Mouse (Mus musculus) intestine, embryonic 14.5 days (tissue): ENCODE data around the gene Rassf8. TPM values are rescaled to one million over a fixed set of nuclear protein-coding genes. Genes with fewer than 3 reads are reported as not detected.

Experiments used
- ATAC-seq: fragments of 200-750 bp; cut with Nextera tagmentation; replicated peaks from 2 replicates; pipeline ENCODE4 v1.8.0; 2017; ENCODE audit warnings: low read depth, moderate number of reproducible peaks, moderate TSS enrichment, moderate library complexity; ENCODE audit not compliant: low FRiP score, low TSS enrichment
- DNase-seq: peaks from one replicate; pipeline ENCODE4 v3.0.0-alpha.2; 2018; ENCODE audit warnings: low spot score
- H3K27ac ChIP-seq: fragments of 300-500 bp; sonication (generic); 2 replicates; pipeline ENCODE4 v1.5.1; 2014; ENCODE audit warnings: low read depth, mild to moderate bottlenecking, control low read depth
- H3K27me3 ChIP-seq: fragments of 300-500 bp; sonication (generic); replicated peaks from 2 replicates; pipeline ENCODE4 v1.6.1; 2014; ENCODE audit warnings: low read length, control low read depth; ENCODE audit not compliant: control insufficient read depth, insufficient read depth
- H3K36me3 ChIP-seq: fragments of 300-500 bp; sonication (generic); 2 replicates; pipeline ENCODE4 v1.6.1; 2014; ENCODE audit warnings: low read length, control low read depth; ENCODE audit not compliant: control insufficient read depth, insufficient read depth
- H3K4me1 ChIP-seq: fragments of 300-500 bp; sonication (generic); replicated peaks from 2 replicates; pipeline ENCODE4 v1.6.1; 2014; ENCODE audit warnings: low read length, control low read depth, mixed read lengths; ENCODE audit not compliant: control insufficient read depth, insufficient read depth
- H3K4me2 ChIP-seq: fragments of 300-500 bp; sonication (generic); 2 replicates; pipeline ENCODE4 v1.6.1; 2014; ENCODE audit warnings: low read length
- H3K4me3 ChIP-seq: fragments of 300-500 bp; sonication (generic); 2 replicates; pipeline ENCODE4 v1.5.1; 2014; ENCODE audit warnings: low read depth, low read length, control low read depth, mixed read lengths
- H3K9ac ChIP-seq: fragments of 300-500 bp; sonication (generic); 2 replicates; pipeline ENCODE4 v1.6.1; 2014; ENCODE audit warnings: mild to moderate bottlenecking, low read length
- H3K9me3 ChIP-seq: fragments of 300-500 bp; sonication (generic); 2 replicates; pipeline ENCODE4 v1.6.1; 2016; ENCODE audit warnings: low read length, control low read depth; ENCODE audit not compliant: control insufficient read depth
- WGBS: fragments of 180-500 bp; shearing (Covaris S2); extraction: QIAGEN DNeasy Blood & Tissue Kit; methylation state at CpG from one replicate; pipeline ENCODE4 v1.1.7; 2014; 5-methylcytosine and 5-hydroxymethylcytosine counted together
- polyA plus RNA-seq: library from polyadenylated mRNA; unstranded; fragments of >200 nt; fragmentation: Nextera tagmentation; extraction: Ambion mirVana; gene quantifications from 2 replicates; pipeline ENCODE4 v1.2.1, GENCODE M21; 2014

The Rassf8 gene
- polyA plus RNA-seq, 1 experiment from 2014 or later: 9.1 TPM

GRCm38 (mm10) chr6:145829062-145829835 is 82.7 kb downstream of the Rassf8 start:
- ATAC-seq: no peak
- WGBS: 82% methylated on average over 16 of the region's 16 CpGs
- no peaks in the 10 kb centered on the region; the same call in 1 of the 2 replicates for H3K36me3 ChIP-seq

GRCm38 (mm10) chr6:145830117-145830516 is 83.6 kb downstream of the Rassf8 start:
- Histone ChIP-seq H3K27ac (no peak overlapping the region), H3K27me3 (no peaks in the 10 kb centered on the region), H3K9ac (no peak overlapping the region), H3K36me3 (no peaks in the 10 kb centered on the region; the same call in 1 of the 2 replicates), H3K4me3 (no peak overlapping the region), H3K4me2 (no peak overlapping the region), H3K9me3 (no peaks in the 10 kb centered on the region; the same call in 1 of the 2 replicates), H3K4me1 (no peaks in the 10 kb centered on the region)
- DNase-seq (peak; percentile 75), ATAC-seq (peak; percentile 69; the same call in 1 of the 2 replicates)
- 13% methylated on average over 8 of the region's 8 CpGs for whole genome bisulfite sequencing

More at GRCm38 (mm10) chr6:145829062-145829835, 82.7 kb downstream of the Rassf8 start:
- no peaks in the 10 kb centered on the region; the same call in 1 of the 2 replicates for H3K9me3 ChIP-seq
- no peak overlapping the region for H3K9ac ChIP-seq
- no peaks in the 10 kb centered on the region for H3K27me3 ChIP-seq
- no peak overlapping the region for H3K4me3 ChIP-seq
- no peaks in the 10 kb centered on the region for H3K4me1 ChIP-seq
- no peak for DNase-seq
- H3K27ac ChIP-seq: no peak overlapping the region
- no peak overlapping the region for H3K4me2 ChIP-seq

- Histone ChIP-seq H3K36me3 (no peaks in the 10 kb centered on the region), H3K4me3 (no peak overlapping the region), H3K9me3 (no peaks in the 10 kb centered on the region), H3K4me1 (no peaks in the 10 kb centered on the region), H3K27ac (no peak overlapping the region), H3K27me3 (no peaks in the 10 kb centered on the region), H3K4me2 (no peak overlapping the region), H3K9ac (no peak overlapping the region)
- DNase-seq (no peak), ATAC-seq (peak; percentile 41)
- 44% methylated on average over 9 of the region's 9 CpGs for WGBS
Measured at GRCm38 (mm10) chr6:145830617-145831016, 84.1 kb downstream of the Rassf8 start.

- ATAC-seq (no peak), DNase-seq (no peak)
- Histone ChIP-seq H3K36me3 (no peaks in the 10 kb centered on the region), H3K27me3 (no peaks in the 10 kb centered on the region), H3K9me3 (no peaks in the 10 kb centered on the region), H3K4me2 (no peak overlapping the region), H3K4me3 (no peak overlapping the region), H3K9ac (no peak overlapping the region), H3K4me1 (no peaks in the 10 kb centered on the region), H3K27ac (no peak overlapping the region)
- WGBS: 73% methylated on average over 8 of the region's 8 CpGs
Measured at GRCm38 (mm10) chr6:145832927-145833326, 86.4 kb downstream of the Rassf8 start.

GRCm38 (mm10) chr6:145835359-145835758 is 88.8 kb downstream of the Rassf8 start:
- H3K4me2 ChIP-seq: no peak overlapping the region
- H3K9ac ChIP-seq: no peak overlapping the region
- 58% methylated on average over 6 of the region's 6 CpGs for WGBS
- DNase-seq (no peak), ATAC-seq (no peak)
- no peak overlapping the region for H3K4me3 ChIP-seq
- H3K36me3 ChIP-seq: no peaks in the 10 kb centered on the region
- H3K4me1 ChIP-seq: no peaks in the 10 kb centered on the region
- H3K9me3 ChIP-seq: no peaks in the 10 kb centered on the region
- H3K27me3 ChIP-seq: no peaks in the 10 kb centered on the region
- no peak overlapping the region for H3K27ac ChIP-seq

GRCm38 (mm10) chr6:145845611-145846010 is 99.1 kb downstream of the Rassf8 start:
- WGBS: 62% methylated on average over 5 of the region's 5 CpGs
- ATAC-seq: no peak

GRCm38 (mm10) chr6:145846076-145846475 is 99.5 kb downstream of the Rassf8 start:
- 78% methylated on average over 1 of the region's 1 CpGs for WGBS
- no peak overlapping the region for H3K4me3 ChIP-seq
- H3K4me2 ChIP-seq: no peak overlapping the region
- H3K4me1 ChIP-seq: no peaks in the 10 kb centered on the region
- H3K9ac ChIP-seq: no peak overlapping the region
- no peaks in the 10 kb centered on the region for H3K9me3 ChIP-seq
- no peaks in the 10 kb centered on the region for H3K27me3 ChIP-seq
- no peaks in the 10 kb centered on the region for H3K36me3 ChIP-seq
- no peak overlapping the region for H3K27ac ChIP-seq
- no peak for DNase-seq
- ATAC-seq: no peak

More at GRCm38 (mm10) chr6:145845611-145846010, 99.1 kb downstream of the Rassf8 start:
- Histone ChIP-seq H3K36me3 (no peaks in the 10 kb centered on the region), H3K27me3 (no peaks in the 10 kb centered on the region), H3K4me3 (no peak overlapping the region), H3K27ac (no peak overlapping the region), H3K9ac (no peak overlapping the region), H3K9me3 (no peaks in the 10 kb centered on the region), H3K4me2 (no peak overlapping the region), H3K4me1 (no peaks in the 10 kb centered on the region)
- no peak for DNase-seq

GRCm38 (mm10) chr6:145846948-145847347 is 100.4 kb downstream of the Rassf8 start:
- no peak overlapping the region for H3K9ac ChIP-seq
- no peaks in the 10 kb centered on the region; the same call in 1 of the 2 replicates for H3K4me1 ChIP-seq
- H3K4me3 ChIP-seq: no peak overlapping the region
- no peak for ATAC-seq
- no peak overlapping the region for H3K4me2 ChIP-seq
- 80% methylated on average over 6 of the region's 6 CpGs for WGBS
- H3K27ac ChIP-seq: no peak overlapping the region
- DNase-seq: no peak
- H3K36me3 ChIP-seq: no peaks in the 10 kb centered on the region
- no peaks in the 10 kb centered on the region for H3K27me3 ChIP-seq
- no peaks in the 10 kb centered on the region for H3K9me3 ChIP-seq

GRCm38 (mm10) chr6:145847661-145848060 is 101.1 kb downstream of the Rassf8 start:
- WGBS: 93% methylated on average over 8 of the region's 8 CpGs
- H3K4me1 ChIP-seq: no peaks in the 10 kb centered on the region; the same call in 1 of the 2 replicates
- H3K4me2 ChIP-seq: no peak overlapping the region
- no peak overlapping the region for H3K27ac ChIP-seq
- no peak overlapping the region for H3K4me3 ChIP-seq
- no peaks in the 10 kb centered on the region for H3K36me3 ChIP-seq
- no peak for DNase-seq
- ATAC-seq: no peak
- H3K9ac ChIP-seq: no peak overlapping the region
- H3K9me3 ChIP-seq: no peaks in the 10 kb centered on the region
- H3K27me3 ChIP-seq: no peaks in the 10 kb centered on the region
